Mouse (Mus musculus) liver, adult 2 months (tissue): ENCODE data around the gene Rhbdl3. TPM values are rescaled to one million over a fixed set of nuclear protein-coding genes. Genes with fewer than 3 reads are reported as not detected.

ENCODE experiments used
- DNase-seq: peaks from one replicate; pipeline ENCODE4 v3.0.0-alpha.2; 2011; ENCODE audit warnings: low read depth, low spot score; ENCODE audit errors: extremely low read depth
- H3K27ac ChIP-seq: fragments of 200-500 bp; replicated peaks from 2 replicates; pipeline ENCODE4 v1.5.1; 2012; ENCODE audit warnings: low read depth, mild to moderate bottlenecking, control low read depth, inconsistent platforms, low read length; ENCODE audit not compliant: insufficient read depth
- H3K27me3 ChIP-seq: fragments of 200-500 bp; 2 replicates; pipeline ENCODE4 v1.6.1; 2012; ENCODE audit warnings: mild to moderate bottlenecking, moderate library complexity, low read length, inconsistent platforms; ENCODE audit not compliant: control insufficient read depth, insufficient read depth
- H3K36me3 ChIP-seq: fragments of 200-500 bp; 2 replicates; pipeline ENCODE4 v1.6.1; 2012; ENCODE audit warnings: low read length, inconsistent platforms; ENCODE audit not compliant: control insufficient read depth, insufficient read depth
- H3K4me1 ChIP-seq: fragments of 200-500 bp; 2 replicates; pipeline ENCODE4 v1.6.1; 2011; ENCODE audit warnings: low read length; ENCODE audit not compliant: control insufficient read depth, insufficient read depth
- H3K4me3 ChIP-seq: fragments of 200-500 bp; 2 replicates; pipeline ENCODE4 v1.5.1; 2011; ENCODE audit warnings: low read depth, mild to moderate bottlenecking, control low read depth, low read length, moderate library complexity; ENCODE audit not compliant: insufficient read depth
- H3K79me2 ChIP-seq: fragments of 200-500 bp; 2 replicates; pipeline ENCODE4 v1.6.1; 2012; ENCODE audit warnings: inconsistent platforms, mild to moderate bottlenecking, low read length, moderate library complexity; ENCODE audit not compliant: control insufficient read depth, insufficient read depth
- H3K9ac ChIP-seq: fragments of 200-500 bp; 2 replicates; pipeline ENCODE4 v1.6.1; 2012; ENCODE audit warnings: low read depth, mild to moderate bottlenecking, control low read depth, inconsistent platforms, low read length
- CTCF ChIP-seq: fragments of 200-500 bp; IDR thresholded peaks from 2 replicates; pipeline ENCODE4 v1.5.1; 2011; ENCODE audit warnings: low read depth, low read length, control low read depth
- POLR2A ChIP-seq: fragments of 200-500 bp; IDR thresholded peaks from 2 replicates; pipeline ENCODE4 v1.6.1; 2011; ENCODE audit warnings: low read length, control low read depth; ENCODE audit not compliant: insufficient read depth; ENCODE audit errors: extremely low read depth
- WGBS: fragments of 180-500 bp; shearing (Covaris S2); methylation state at CpG from one replicate; pipeline ENCODE4 v1.1.7; 2018; 5-methylcytosine and 5-hydroxymethylcytosine counted together
- polyA plus RNA-seq: library from polyadenylated mRNA; depleted of rRNA; stranded (reverse); fragments of >200 nt; gene quantifications from 2 replicates; pipeline ENCODE4 v1.2.3, GENCODE M21; 2012; rRNA removed
- total RNA-seq: library from RNA; depleted of rRNA; stranded (reverse); fragments of >200 nt; gene quantifications from 2 replicates; pipeline ENCODE4 v1.2.3, GENCODE M21; 2014; rRNA removed

Gene Rhbdl3
- total RNA-seq (0.09 and 0.13 TPM in 2 replicates), polyA plus RNA-seq (0.02 and 0.06 TPM in 2 replicates)

- 1% methylated on average over 75 of the region's 81 CpGs for WGBS
- H3K27ac ChIP-seq, result no peak within 1 kb of the TSS
- no peaks in the 10 kb centered on the region for H3K36me3 ChIP-seq
- peak within 1 kb of the TSS; percentile 62 for H3K4me3 ChIP-seq
- DNase-seq, result no peak
- no peaks in the 10 kb centered on the region for H3K79me2 ChIP-seq
- peaks cover 22% of the 10 kb centered on the region for H3K27me3 ChIP-seq
- TF ChIP-seq CTCF (no peak), POLR2A (no peak)
- peaks cover 11% of the 10 kb centered on the region for H3K4me1 ChIP-seq
- H3K9ac ChIP-seq, result peak within 1 kb of the TSS; percentile 69
Observed at GRCm38 (mm10) chr11:80300551-80301315, at the start of gene Rhbdl3. Rhbdl3 (plus strand) TSS chr11:80300912.

DNA sequence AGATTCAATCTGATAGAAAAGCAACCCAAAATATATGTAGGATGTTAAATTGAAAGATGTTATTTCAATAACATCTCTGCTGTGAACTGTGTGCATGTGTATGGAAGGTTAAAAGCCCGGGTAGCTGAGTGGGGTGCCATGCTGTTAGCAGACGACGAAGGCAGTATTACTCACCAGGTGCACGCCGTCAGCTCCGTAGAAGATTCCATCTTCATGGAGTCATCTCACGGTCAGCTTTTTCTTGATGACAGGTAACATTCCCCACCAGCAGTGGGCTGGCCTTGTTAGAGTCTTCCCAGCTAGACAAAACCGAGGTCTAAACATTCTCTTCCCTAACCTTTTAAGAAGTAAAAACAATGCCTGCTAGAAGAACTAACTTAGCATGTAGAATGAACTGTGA, 36.6 kb upstream of the Rhbdl3 start:
- no peaks in the 10 kb centered on the region for H3K27me3 ChIP-seq
- H3K9ac ChIP-seq, result no peak overlapping the region
- DNase-seq, result no peak
- no peak for TF ChIP-seq CTCF
- TF ChIP-seq POLR2A, result no peak
- no peaks in the 10 kb centered on the region for H3K4me1 ChIP-seq
- no peak overlapping the region for H3K4me3 ChIP-seq
- H3K27ac ChIP-seq, result no peak overlapping the region
- 97% methylated on average over 8 of the region's 8 CpGs for WGBS
- H3K79me2 ChIP-seq, result no peaks in the 10 kb centered on the region
- H3K36me3 ChIP-seq, result peaks cover 55% of the 10 kb centered on the region

DNA sequence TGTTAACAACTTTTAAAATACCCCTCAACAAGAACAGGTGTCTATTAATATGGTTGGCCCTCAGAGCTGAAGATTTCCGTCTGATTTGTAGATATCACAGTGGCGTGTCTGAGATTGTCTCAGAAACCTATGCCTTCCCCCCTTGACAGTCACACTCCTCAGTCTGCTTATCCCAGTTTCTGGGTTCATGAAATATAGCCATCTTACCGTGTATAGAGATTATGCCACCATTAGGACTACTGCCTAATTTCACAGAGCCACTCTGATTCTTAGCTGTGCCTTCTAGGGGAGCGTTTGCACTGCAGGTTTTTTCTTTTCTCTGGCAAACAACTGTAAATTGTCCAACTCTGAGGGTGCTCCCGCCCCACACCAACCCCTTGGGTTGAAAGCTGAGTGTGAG, 29.6 kb upstream of the Rhbdl3 start:
- TF ChIP-seq CTCF, result no peak
- no peak for TF ChIP-seq POLR2A
- Histone ChIP-seq H3K4me3 (no peak overlapping the region), H3K79me2 (no peaks in the 10 kb centered on the region), H3K36me3 (peaks cover 10% of the 10 kb centered on the region; the same call in 1 of the 2 replicates), H3K9ac (no peak overlapping the region), H3K27me3 (no peaks in the 10 kb centered on the region), H3K27ac (no peak overlapping the region), H3K4me1 (no peaks in the 10 kb centered on the region)
- 87% methylated on average over 5 of the region's 5 CpGs for WGBS
- no peak for DNase-seq

GRCm38 (mm10) chr11:80275011-80275410, 25.7 kb upstream of the Rhbdl3 start:
- Histone ChIP-seq H3K27me3 (no peaks in the 10 kb centered on the region), H3K27ac (no peak overlapping the region), H3K79me2 (no peaks in the 10 kb centered on the region), H3K36me3 (no peaks in the 10 kb centered on the region), H3K4me1 (no peaks in the 10 kb centered on the region), H3K4me3 (no peak overlapping the region), H3K9ac (no peak overlapping the region)
- 67% methylated on average over 3 of the region's 3 CpGs for WGBS
- DNase-seq, result no peak
- TF ChIP-seq POLR2A (no peak), CTCF (no peak)

DNA sequence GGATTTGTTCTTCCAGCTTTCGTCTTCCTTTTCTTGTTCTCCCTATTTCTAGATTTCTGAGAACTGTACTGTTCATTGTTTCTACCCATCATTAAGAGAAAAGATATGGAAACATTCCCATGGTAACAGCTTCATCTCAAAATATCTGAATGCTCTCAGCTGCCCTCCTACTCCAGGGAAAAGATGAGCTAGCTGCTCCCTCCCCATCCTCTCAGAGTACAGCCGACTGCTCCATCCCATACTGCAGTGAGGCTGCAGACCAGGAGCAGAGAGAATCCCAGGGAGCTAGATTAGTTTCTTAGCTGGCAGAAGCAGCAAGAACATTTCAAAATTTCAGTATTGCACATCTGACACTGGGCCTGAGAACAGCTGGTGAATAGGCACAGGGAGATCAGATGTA, 22.7 kb upstream of the Rhbdl3 start:
- Histone ChIP-seq H3K9ac (no peak overlapping the region), H3K4me3 (no peak overlapping the region), H3K27me3 (no peaks in the 10 kb centered on the region), H3K27ac (no peak overlapping the region), H3K79me2 (no peaks in the 10 kb centered on the region), H3K36me3 (no peaks in the 10 kb centered on the region), H3K4me1 (no peaks in the 10 kb centered on the region)
- TF ChIP-seq POLR2A, result no peak
- TF ChIP-seq CTCF, result no peak
- no peak for DNase-seq
- 65% methylated on average over 2 of the region's 2 CpGs for WGBS

GRCm38 (mm10) chr11:80283786-80284185, 16.9 kb upstream of the Rhbdl3 start:
- TF ChIP-seq CTCF, result no peak
- TF ChIP-seq POLR2A, result no peak
- no peaks in the 10 kb centered on the region for H3K36me3 ChIP-seq
- no peak overlapping the region for H3K9ac ChIP-seq
- no peak overlapping the region for H3K27ac ChIP-seq
- WGBS, result 74% methylated on average over 3 of the region's 3 CpGs
- no peaks in the 10 kb centered on the region for H3K27me3 ChIP-seq
- no peak for DNase-seq
- H3K4me3 ChIP-seq, result no peak overlapping the region
- no peaks in the 10 kb centered on the region for H3K4me1 ChIP-seq
- H3K79me2 ChIP-seq, result no peaks in the 10 kb centered on the region
